Mouse (Mus musculus): ENCODE data around the gene Pxt1.

Pxt1 gene

DNA sequence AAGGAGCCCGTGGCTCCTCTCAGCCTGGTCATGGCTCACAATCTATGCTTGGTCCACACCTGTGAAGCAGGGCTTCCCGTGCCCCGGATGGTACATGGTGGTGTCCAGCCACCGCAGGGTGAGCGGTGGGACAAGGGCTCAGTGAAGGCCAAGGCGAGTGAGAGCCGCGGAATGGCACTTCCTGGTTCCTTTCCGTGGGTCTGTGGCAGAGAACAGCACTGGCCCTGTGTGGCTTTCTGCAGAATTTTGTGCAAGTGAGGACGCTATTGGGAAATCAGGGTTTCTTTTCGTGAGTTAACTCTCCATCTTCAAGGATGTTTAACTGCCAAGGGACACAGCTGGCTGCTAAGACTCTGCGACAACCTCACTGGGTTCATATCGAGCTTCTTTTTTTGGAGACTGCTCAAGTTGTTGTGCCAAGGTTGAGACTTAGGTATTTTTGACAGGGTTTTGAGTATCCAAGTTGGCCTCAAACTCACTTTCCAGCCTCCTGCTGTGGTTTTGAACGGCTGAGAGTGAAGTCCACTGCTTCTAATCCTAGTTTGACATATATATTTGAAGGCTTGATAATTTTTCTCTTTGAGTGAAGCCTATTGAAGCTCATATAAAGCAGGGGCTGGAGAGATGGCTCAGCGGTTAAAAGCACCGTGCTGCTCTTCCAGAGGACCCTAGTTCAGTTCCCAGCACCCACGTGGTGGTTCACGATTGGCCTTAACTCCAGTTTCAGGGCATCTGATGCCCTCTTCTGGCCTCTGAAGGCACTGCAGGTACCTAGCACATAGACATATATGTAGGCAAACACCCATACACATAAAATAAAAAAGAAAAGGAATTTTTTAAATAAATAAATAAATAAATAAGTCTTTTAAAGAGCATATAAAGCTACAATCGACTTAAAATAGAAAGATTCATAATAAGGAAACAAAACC, 3.6 kb upstream of the Pxt1 start:
- in situ Hi-C loops (cut with MboI): no loop called here

DNA sequence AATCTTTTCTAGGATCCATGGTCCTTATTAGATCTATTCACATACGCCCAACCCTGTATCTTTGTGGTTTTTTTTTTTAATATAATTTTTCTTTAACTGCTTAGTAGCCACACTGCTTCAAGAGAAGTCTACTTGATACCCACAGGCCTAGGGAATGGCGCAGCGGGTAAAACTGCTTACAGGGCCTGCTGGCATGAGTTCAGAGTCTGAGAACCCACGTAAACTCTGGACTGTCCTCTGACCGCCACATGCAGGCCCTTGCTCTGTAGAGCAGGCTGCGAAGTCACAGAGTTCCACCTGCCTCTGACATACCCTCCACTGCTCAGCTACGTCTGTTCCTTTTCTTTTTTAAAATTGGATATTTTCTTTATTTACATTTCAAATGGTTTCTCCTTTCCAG, 841 bp upstream of the Pxt1 start:
- in situ Hi-C loops (cut with MboI): no loop called here

DNA sequence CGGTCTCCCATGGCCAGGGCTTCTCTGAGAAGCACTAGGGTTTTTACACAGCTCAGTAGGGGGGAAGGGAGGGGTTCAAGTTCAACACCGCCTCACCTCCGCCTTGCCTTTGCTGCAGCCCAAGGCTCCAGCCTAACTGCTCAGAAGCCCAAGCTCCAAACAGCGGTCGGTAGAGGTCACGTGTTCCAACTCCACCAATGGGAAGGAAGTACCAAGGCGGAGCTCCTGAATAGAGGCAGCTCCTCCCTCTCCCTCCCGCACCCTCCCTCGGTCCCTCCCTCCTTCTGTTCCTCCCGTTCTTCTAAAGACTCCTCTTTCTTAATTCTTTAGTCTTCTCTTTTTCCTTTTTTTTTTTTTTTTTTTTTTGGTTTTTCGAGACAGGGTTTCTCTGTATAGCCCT, 1.5 kb downstream of the Pxt1 start:
- in situ Hi-C loops (cut with MboI): no loop called here

DNA sequence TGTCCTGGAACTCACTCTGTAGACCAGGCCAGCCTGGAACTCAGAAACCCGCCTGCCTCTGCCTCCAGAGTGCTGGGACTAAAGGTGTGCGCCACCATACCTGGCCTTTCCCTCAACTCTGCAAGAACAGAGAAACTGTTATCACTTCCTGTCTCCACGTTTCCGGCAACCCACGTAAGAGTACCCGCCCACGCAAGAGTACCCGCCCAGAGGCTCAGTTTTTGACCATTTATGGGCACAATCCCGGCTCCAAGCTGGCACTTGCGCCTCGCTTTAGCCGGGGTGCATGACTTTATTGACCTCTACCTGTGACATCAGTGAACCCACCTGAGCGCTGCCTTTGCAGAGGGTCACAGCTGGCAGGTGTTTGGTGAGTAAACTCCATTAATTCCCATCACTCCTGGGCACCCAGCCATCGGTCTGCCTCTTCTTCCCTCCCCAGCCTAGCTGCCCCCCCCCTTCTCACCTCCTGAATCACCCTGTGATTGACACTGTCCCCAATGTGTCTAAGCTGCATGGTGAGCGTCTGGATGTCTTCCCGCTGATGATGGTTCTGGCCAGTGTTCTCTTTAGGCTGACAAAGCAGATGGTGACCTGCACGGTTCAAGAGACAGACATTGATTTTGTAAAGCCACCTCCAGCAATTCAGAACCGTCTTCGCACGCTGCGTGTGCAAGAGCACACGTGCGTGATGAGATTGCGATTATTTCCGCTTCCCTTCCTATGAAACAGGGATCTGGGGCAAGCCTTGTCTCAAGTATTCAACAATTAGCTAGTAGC, 2.7 kb downstream of the Pxt1 start:
- in situ Hi-C loops (cut with MboI): no loop called here

DNA sequence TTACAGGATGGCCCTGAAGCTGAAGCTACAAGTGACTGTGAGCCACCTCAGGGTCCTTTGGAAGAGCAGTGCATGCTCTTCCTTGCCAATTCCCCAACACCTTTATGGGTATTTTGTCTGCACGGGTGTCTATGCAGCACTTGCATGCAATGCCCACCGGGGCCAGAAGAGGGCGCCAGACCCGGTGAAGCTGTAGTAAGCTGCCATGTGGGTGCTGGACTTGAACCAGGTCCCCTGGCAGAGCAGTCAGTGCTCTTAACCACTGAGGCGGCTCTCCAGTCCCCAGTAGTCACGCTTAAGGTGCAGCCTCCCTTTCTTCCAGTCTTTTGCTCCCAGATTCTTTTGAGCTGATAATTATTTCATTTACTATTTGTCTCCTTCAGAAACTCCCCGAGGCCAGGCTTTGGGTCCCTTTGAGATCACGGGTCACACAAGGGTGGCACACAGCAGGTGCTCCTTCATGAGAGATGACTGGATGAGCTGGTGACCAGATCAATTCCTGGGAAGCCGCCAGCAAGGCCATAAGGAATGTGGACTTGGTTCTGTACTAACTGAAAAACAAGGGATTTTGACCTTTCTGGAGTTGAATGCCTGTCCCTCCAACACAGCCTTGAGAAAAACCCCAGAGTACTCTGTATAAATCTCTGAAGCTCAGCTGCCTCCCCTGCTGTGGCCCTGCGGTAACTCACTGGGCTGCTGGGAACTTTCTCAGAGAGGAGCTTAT, 6.9 kb downstream of the Pxt1 start:
- in situ Hi-C loops (cut with MboI): no loop called here

DNA sequence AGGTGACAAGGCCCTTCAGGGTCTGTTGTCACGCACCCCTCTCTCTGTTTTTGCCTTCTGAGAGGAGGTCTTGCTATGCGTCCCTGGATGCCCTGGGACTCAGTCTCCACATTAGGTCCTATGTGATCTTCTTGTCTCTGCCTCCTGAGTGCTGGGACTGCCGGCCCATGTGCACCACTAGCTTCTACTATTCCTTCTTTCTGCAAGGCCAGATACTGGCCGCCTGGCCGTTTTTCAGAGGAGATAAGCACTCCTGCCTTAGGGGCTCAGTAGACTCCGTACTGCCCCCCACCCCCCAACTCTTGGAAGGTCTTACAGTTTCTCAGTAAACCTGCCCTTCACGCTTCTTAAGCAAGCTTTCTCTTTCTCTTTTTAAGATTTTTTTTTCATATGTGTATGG, 7.5 kb downstream of the Pxt1 start:
- in situ Hi-C loops (cut with MboI): no loop called here

DNA sequence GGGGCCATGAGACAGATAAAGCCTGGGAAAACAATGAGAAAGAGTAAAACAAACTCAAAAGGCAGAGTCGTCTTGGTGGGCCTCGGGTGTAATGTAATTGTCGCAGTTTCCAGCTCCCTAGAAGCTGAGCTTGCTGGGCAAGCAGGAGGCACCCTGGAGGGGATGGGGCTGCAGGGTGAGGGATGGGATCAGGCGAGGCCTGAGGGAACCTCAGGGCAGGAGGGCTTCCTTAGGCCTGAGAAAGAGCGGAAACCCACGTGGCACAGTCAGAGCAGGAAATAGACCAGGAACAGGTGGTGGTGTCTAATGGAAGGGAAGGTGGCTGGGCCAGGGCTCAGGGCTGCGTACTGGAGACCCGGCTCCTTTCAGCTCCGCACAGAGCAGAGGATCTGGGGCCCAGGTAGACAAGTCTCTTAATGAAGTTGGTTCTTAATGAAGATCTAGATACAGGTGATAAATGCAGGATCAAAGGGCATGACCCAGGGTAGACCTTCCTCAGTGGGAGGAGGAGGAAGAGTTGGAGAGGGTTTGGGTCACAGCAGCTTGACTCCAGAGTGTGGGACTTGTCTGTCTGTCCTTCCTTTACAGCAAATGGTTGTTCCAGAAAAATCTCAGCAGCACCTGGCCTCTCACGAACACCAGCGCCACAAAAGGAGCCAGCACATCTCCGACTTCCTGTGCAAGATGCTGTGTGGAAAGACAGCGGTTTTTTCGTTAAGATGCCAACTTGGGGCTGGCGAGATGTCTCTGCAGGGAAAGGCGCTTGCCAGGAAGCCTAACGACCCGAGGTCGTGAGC, 9.3 kb downstream of the Pxt1 start:
- in situ Hi-C loops (cut with MboI): no loop called here

DNA sequence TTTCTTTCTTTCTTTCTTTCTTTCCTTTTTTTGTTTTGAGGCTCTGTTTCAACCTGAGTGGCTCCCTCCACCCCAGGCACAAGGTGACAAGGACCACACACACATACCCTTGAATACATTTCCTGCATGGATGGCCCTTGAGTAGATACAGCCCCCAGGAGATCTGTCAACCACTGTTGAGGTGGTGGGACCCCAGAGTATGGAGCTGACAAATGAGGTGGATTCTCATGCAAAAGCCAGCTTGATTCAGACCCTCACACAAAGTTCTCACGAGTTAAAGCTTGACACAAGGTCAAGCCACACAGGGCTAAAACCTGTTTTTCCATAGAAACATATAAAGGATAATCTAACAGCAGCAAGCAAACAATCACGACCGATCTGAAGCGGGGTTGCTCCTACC, 11.4 kb downstream of the Pxt1 start:
- in situ Hi-C loops (cut with MboI): no loop called here

DNA sequence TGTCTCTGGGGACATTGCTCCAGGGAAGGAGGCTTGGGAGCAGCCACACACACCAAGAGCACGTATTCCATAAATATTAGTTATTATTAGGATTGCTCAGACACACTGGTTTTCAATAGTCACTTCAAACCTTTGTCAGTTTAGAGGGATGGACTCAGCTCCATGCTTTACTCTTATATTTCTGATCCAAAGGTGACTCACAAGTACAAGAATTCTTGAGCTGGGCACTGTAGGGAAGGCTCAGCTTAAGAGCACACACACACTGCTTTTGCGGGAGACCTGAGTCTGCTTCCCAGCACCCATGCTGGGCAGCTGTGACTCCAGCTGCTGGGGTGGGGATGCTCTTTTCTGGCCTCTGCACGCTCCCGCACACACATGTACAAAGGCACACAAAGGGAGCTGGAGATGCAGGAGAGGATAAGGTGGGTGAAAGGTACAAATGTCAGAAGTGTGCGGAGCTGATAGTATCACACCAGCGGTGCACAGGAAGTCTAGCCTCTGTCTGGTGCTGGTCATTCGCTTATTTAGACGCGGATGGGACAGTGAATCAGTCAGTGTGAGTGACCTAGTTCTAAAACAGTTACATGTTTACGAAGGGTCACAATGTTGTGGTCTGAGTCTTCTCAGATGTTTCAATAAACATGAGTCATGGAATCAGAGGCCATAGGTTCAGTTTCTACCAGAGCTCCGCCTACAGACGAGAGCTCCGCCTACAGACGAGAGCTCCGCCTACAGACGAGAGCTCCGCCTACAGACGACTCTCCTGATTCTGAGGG, 12.0 kb downstream of the Pxt1 start:
- in situ Hi-C loops (cut with MboI): no loop called here

DNA sequence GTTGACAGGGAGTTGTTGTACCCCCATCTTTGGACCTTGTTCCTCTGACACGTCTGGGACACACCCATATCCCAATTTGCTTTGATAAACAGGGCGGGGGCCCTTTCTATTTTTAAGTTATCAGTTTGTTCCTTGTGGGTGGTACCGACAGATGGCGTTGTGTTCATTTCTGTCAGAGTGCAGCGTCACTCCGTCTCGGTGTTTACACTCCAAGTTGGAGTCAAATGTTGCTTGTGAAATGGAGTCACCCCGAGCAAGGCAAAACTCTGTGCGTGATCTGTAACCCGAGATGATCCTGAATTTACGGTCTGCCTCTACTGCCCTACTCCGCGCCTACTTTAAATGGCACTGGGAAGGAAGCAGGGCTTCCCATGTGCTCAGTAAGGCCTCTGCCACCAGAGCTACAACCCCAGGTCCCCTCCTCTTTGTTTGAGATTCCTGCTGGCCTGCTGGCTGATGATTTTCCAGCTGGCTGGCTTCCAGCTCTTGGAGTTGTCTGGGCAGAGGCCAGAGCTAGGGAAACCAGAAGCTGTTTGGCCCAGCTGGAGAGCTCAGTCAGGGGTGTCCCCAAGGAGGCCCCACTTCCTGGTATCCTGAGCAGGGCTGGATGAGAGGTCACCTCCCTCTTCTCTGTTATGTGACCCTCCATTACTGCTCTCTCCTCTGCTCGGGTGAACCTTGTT, 13.1 kb downstream of the Pxt1 start:
- in situ Hi-C loops (cut with MboI): no loop called here

DNA sequence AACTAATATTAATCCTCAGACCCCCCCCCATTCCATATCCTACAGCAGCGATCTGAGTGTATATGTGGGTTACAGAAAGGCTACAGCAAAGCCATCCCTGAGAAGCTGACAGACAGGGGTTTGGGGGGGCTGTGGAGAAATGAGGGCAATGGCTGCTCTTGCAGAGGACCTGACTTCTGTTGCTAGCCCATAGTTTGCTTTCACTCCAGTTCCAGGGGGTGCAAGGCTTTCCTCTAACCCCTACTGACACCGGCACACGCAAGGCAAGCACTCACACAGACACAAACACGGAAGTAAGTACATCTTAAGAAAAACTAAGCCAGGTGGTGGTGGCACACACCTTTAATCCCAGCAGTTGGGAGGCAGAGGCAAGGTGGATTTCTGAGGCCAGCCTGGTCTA, 14.3 kb downstream of the Pxt1 start:
- in situ Hi-C loops (cut with MboI): no loop called here

DNA sequence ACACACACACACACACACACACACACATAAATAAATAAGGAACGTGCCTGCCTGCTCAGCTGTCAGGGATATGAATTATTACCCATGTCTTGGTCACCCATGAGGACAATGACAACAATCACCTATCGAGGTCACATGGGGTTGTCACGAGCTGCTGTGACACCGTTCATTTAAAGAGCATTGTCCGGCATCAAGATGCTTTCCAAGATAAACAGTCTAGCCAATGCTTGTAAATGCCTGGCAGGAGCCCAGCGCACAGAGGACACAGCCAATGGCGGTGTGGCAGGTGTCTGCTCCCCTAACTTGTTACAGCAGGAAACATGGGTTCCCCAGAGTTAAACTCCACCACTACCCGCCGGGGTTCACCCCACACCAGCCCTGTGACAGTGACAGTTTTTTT, 15.6 kb downstream of the Pxt1 start:
- in situ Hi-C loops (cut with MboI): no loop called here

DNA sequence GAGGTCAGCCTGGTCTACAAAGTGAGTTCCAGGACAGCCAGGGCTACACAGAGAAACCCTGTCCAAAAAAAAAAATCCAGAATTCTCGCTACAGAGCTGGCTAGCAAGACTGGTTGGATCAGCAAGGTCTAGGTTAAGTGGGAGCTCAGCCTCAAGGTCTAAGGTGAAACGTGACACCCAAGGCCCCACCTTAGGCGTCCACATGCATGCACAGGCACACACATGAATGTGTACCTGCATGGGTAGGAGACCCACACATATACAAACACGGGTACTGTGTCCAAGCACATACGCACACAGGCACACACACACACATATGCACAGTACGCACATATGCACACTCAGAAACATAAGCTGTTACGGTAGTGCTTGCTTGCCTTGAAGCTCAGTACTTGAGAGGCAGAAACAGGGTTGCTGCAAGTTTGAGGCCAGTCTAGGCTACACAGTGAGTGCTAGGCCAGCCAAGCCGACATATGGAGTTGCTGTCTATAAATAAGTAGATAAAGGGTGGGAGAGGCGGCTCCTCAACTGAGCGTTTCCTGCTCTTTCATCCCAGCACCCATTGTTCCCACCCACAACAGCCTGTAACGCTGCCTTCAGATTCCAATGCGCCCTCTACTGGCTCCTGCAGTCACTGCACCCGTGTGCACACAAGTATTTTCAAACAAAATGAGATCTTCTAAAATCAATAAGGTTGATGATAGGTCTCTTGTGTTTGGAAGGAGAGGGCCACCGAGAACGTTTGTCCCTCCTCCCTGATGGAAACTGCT, 16.6 kb downstream of the Pxt1 start:
- in situ Hi-C loops (cut with MboI): no loop called here

DNA sequence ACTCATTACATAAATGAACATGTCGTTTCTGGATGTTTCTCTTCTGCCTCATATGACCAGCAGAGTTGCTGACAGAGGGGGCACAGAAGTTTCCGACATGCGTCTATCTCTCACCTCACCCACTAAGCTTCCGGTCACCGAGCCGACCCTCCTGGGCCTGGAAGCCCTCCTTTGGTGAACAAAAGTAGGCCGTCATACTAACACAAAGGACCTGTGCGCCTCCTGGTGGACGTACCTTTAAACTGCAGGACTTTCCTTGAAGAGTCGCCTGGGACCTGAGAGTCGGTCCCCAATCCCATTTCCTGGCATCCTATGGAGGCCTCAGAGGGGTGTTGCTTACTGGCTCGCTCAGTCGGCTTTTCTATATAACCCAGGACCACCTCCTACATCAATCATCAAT, 17.3 kb downstream of the Pxt1 start:
- in situ Hi-C loops (cut with MboI): no loop called here

DNA sequence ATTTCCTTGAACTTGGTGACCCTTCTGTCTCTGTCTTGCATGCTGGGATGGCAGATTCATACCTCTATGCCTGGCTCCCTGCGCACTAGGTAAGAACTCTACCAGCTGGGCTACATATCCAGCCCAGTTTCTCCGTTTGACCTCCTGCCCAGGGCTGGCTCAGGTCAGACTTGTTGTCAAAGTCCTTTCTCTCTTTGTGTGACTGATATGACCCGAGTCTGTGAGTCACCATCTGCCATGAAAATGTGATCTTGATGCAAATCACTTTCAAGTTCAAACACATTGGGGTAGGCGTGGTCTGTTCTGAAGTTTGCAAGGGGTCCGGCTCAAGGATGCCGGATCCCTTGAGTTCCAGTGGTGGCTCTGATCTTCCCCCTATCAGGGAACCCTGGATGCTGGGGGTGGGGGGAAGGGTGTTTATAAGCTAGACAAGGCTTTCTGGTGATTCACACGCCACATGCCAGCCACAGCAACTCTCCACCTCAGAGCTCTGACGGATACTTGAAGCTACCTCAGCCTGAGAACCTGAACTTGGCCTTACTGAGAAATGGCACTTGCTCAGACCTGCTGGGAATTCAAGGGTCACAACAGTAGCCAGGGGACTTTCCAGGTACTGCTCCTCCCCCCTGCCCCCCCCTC, 18.6 kb downstream of the Pxt1 start:
- in situ Hi-C loops (cut with MboI): no loop called here

DNA sequence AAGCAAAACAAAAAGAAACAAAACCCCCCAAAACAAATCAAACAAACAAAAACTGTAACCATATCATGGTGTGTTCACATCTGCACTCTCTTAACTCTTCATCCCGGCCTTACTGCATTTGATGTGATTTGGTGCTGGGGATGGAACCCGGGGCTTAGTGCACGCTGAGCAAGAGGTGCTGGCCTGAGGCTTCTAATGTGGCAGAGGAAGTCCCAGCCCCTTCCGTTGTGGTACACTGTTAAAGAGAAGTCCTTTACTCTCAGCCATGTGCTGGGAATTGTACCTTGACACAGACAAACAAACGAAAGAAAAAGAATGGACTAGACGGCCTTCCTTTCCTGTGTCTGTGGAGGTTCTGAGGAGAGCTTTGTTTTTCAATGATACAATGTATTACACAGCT, 21.5 kb downstream of the Pxt1 start:
- in situ Hi-C loops (cut with MboI): no loop called here

DNA sequence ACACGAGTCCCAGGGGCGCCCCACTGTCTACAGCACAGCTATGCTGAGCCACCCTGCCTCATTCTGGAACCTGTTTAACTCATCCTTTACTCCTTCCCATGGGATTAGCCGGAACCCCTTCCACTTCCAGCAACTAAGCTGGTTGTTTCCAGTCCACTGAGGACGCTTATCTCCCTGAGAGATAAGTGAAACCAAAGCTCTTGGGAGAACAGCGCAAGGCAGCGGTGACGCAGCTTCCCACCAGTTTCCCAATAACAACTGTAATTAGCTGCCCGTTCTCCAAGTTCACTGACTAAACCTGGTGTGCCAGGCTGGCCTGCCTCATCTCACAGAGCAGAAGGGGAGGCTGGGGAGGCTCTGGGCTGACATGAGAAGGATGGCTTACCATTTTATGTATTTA, 22.6 kb downstream of the Pxt1 start:
- in situ Hi-C loops (cut with MboI): no loop called here

DNA sequence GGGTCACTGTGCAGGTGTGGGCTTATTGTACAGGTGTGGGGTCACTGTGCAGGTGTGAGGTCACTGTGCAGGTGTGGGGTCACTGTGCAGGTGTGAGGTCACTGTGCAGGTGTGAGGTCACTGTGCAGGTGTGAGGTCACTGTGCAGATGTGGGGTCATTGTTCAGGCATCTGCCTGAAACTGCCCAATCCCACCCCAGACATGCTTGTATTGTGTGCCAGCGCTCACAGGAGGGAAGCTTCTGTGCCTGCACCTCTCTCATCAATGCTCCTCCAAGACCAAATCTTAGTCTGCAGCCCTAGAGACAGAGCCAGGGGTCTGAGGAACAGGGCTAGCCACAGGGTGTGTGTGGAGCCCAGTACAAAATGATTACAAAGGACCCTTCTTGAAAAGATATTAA, 27.1 kb downstream of the Pxt1 start:
- in situ Hi-C loops (cut with MboI): no loop called here

DNA sequence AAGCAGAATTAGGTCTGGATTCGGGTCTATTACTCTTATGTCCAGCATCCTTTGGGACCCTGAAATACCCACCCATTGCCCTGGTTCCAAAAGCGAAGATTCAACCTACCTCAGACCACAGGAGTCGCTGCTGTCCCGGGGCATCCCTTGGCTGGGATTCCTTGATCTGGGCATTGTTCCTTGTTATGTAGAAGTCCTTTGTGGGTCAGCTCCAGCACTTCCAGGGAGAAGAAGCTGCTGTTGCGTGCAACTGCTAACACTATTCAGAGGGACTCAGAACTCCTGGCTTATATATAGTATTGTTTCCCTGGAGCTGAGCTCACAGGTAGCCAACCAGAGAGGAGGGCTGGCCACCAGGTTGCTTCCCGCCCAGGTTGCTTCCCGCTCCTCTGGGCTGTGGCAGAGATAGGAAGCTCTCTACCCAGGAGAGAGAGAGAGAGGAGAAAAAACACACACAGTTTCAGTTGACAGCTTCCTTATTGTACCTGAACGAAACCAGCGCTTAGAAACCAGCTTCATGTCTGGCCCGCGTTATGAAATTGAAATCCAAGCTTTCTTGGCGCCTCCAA, 28.5 kb downstream of the Pxt1 start, which contains the start of gene 4930539E08Rik:
Gene 4930539E08Rik, minus strand, starts transcription at position 265 of the 569 bp plus-strand sequence.
- in situ Hi-C loops (cut with MboI): no loop called here
